Mouse (Mus musculus): ENCODE results near the gene Tnfrsf1a. TPM values are rescaled to one million over a fixed set of nuclear protein-coding genes. Genes with fewer than 3 reads are reported as not detected.

The Tnfrsf1a gene
- total RNA-seq, 4 experiments from 2014 or later, result 12.8 to 23.2 (median 16.7) TPM

DNA sequence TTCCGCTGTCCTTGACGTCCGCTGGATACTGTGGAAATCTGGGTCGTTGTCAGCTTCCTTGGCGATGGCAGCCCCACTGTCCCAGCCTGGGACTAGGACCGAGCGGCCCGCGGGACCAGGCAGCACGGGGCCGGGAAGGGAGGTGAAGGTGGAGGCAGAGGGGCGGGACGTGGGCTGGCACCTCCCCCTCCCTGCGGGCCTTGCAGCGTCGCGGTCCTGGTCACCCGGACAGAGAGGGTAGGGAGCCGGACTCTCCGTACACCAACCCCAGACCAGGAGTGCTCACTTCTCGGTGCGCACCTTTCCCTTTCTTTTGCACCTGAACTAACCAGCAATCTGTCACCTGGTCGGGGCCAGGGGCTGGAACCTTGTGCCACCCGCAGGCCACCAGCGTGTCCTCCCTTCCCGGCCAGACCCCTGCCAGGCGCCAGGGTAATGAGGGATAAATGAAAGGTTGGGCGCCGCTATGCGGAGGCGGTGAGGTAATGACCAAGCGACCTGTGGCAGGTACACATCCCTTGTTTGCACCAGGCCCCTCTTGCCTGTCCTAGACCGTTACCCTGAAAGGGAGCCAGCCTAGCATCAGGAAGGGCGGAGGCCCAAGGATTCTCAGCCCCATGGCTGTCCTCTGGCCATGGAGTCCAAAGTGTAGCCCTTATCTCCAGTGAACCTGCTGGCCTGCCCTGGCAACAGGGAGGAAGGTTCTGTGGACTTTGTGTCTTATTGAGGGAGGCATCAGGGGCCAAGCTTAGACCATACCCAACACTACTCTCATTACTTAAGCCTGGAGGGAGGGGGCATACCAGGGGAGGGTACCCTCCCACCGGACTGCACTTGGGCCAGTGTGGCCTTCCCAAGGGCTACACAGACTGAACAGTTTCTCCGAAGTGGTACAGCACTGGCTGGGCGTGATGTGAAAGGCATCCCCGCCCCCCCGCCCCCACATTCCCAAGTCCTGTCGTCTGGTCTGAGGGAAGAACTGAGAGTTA, 31.5 kb downstream of the Tnfrsf1a start, which contains the start of gene Plekhg6:
TSS of gene Plekhg6 (minus strand) at position 422 of the 989 bp plus-strand sequence.
- no peak for DNase-seq (ENCODE audit: low spot score in 2 of 2)

DNA sequence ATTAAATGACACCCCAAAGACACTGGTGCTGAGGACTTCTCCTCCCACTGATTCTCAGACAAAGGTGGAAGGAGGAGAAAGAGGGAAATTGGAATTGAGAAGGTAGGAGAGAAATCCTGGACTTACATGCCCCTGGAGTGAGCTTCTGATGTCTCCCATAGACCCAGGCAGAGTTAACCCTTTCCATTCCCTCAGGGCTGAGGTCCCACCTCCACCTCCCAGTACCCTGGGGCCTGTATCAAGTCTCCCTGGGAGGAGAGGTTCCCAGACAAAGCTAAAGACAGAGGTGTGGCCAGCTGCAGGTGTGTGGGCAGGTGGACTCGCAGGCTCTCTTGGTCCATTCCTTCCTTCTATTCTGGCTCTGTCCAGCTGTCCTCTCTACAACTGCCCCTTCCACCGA, 32.9 kb downstream of the Tnfrsf1a start:
- no peak for DNase-seq (ENCODE audit: low spot score in 2 of 2)

DNA sequence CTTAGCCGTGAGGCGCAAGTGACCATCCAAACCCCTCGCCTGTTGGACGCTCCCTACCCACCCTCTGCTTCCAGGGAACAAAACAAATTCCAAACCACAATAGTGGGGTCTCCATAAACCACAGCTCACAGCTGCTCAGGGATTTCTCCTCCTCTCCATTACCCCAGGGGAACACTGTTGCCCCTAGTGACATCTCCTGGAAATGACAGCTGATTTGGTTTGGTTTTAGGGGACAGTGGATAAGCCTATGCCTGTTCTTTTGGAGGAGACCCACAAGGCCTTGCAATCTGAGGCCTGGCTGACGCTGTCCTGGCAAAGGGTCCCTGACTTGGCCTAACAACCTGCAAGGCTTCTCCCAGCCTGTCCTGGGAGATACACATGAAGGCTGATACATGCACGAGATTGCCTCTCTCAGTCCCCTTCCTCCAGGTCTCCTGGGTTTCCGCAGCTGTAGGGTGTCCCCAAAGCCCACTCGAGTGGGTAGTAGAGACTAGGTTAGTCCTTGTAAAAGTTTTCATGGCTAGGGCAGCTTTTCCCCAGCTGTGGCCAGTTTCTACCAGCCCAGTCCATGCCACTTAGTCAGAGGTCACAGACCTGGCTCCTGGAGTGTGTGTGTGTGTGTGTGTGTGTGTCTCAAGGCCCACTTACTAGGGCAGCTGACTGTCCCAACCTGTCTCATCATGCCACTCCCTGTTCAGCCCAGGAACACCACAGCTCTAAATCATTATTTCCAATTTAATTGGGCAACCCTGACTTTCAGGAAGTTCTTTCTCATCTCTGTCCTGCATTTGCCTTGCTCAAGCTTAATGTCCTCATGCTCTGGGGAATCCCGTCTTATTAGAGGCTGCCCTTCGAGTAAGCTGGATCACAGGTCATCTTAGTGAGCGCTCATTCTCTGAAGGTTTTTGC, 36.2 kb downstream of the Tnfrsf1a start:
- no peak for DNase-seq (ENCODE audit: low spot score in 2 of 2)

DNA sequence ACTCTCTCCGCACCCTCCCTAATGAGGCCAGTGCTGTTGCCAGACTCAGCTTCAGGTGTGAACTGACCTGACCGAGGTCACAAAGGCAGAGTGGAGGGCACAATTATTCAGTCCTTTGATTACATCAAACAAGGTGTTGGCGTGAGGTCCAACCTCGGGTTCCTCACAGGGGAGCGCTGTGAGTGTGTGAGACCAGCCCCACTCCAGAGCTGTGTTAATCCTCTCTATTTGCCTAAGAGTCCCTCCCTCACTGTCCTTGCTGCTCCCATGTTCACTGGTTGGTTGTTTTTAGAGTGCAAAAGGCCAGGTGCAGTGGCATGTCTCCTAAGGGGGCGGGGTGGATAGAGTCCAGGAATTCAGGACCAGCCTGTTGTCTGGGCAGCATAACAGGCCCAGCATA, 36.9 kb downstream of the Tnfrsf1a start:
- DNase-seq (ENCODE audit: low spot score in 2 of 2), result no peak

DNA sequence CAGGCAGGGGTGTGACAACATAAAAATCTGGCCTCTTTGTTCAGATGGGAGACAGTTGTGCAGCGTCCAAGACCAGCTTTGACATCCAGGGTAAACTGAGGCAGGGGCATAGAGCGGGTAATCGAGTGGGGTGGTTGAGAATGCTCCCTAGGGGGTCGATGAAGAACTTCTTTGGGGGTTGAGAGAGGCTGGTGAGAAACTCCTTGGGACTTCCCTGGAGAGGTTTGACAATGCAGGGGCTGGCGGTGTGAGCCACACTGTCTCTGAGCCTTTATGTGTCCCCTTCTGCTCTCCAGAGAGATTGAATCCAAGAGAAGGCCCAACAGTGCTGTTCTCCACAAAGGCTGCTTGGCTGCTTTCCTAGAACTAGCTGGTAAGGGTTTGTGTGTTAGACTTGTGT, 40.7 kb downstream of the Tnfrsf1a start:
- DNase-seq (ENCODE audit: low spot score in 2 of 2), result no peak

DNA sequence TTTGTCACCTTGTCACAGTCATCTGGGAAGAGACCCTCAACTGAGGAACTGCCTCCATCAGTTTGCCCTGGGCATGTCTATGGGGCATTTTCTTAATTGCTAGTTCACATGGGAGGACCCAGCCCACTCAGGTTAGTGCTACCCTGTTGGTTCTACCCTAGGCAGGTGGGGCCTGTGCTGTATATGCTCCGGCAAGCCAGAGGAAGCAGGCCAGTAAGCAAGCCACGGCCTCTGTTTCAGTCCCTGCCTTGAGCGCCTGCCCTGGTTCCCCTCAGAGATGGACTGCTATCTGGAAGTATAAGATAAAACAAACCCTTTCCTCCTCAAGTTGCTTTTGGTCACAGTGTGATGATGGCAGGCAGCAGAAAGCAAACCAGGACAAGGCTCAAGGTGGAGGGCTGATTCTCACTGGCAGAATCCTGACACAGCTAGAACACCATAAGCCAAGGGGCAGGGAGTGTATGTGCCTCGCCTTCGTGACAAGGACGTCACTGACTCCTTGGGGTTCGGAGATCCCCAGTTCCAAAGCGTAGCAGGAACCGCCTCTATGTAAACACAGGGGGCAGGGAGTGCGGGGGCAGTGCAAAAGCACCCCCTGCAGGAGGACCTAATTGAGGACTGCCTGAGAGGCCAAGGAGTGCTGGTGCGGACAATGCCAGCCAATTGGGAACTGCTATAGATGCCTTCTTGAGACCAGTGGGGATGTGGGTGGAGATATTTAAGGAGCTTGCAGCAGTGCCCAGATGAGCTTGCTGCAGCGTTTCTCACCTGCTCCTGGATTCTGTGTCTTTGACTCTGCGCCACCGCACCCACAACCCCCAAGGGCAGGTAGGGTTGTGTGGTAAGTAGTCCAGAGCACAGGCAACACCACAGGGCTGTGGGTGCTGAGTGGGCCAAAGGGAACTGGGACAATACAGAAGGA, 56.6 kb downstream of the Tnfrsf1a start:
- peak in 1 of 2 experiments; percentile 52 for DNase-seq (ENCODE audit: low spot score in 2 of 2)

DNA sequence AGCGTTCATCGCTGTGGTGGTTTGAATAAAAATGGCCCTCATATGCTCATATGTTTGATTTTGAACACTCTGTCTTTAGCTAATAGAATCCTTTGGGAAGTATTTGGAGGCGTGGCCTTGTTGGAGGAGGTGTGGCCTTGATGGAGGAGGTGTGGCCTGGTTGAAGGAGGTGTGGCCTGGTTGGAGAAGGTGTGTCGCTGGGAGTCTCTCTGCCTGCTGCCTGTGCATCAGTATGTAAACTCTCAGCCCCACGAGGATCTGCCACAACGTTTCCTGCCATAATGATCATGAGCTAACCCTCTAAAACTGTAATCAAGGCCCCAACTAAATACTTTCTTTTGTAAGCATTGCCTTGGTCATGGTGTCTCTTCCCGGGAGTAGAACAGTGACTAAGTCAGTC, 58.1 kb downstream of the Tnfrsf1a start:
- DNase-seq (ENCODE audit: low spot score in 2 of 2), result no peak

DNA sequence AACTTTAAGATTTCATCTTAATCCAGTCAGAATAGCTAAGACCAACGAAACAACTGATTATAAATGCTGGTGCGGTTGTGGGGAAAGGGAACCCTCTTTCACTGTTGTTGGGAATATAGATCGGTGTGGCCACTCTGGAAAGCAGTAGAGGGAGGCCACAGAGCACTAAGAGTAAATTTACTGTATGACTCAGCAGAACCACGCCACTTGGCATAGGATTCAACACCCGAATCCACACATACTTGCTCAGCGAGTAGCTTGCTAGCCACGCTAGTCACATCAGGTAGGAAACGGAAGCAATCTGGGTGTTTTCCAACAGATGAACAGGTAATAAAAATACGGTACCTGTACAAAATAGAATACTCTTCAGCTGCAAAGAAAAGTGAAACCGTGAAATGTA, 58.5 kb downstream of the Tnfrsf1a start:
- DNase-seq (ENCODE audit: low spot score in 2 of 2), result no peak

DNA sequence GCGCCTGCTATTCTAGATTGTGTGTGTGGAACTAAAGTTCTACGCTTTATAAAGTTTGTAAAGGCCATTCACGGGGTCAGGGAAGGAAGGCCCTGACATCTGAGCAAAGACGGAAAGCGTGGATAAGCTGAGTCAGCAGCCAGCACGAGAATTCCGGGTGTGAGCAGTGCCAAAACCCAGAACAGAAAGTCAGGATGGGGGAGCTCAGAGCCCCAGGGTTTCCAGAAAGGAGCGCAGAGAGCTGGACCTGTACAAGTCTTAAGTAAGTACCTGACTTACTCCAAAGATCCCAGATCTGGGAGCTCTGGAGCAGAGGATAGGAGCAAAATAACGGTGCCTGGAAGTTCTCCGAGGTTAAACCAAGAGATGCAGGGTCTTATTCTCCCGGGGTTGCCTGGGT, 61.4 kb downstream of the Tnfrsf1a start:
- DNase-seq (ENCODE audit: low spot score in 2 of 2), result no peak

DNA sequence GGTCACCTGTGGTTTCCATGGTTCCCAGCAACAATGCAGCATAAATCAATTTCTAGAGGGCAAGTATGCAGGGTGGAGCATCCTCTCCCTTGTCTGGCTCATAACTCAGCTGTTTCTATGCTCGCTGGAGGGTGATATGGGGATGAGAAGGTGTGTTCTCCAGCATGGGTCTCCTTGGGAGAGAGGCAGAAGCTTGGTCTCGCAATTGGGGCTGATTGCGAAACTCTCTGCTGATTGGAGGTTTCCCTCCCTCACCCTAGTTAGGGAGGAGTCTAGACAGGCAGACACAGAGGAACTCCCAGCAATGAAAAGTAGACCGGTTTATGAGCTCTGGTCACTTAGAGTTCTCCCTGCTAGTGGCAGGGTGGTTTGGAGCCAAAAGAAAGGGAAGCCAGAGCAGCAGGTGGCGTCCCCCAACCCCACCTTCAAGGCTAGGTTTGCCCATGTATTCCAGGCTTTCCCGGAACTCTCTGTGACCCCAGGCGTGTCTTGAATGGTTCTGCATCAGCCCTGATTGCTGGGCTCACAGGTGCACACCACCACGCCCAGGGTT, 61.9 kb downstream of the Tnfrsf1a start:
- DNase-seq (ENCODE audit: low spot score in 2 of 2), result no peak

DNA sequence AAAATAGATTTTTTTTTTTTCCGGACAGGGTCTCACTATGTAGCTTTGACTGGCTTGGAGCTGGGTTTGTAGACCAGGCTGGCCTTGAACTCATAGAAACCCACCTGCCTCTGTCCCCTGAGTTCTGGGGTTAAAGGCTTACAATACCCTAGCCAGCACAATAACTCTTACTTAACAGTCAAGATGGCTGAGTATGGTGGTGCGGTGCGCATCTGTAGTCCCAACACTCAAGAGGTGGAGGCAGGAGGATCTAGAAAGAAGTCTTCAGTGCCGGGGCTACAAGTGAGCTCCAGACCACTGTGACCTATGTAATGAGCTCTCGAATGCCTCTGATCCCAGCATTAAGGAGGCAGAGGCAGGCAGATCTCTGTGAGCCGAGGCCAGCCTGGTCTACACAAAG, 62.5 kb downstream of the Tnfrsf1a start:
- DNase-seq (ENCODE audit: low spot score in 2 of 2), result no peak

Other genes starting within 250 kb of the Tnfrsf1a start
- 10 to 100 TPM; 25.4 to 28.2 (median 27.2) TPM for gene Nop2, start 217.5 kb upstream of the Tnfrsf1a start, total RNA-seq (2022)
- gene Iffo1, start 204.1 kb upstream of the Tnfrsf1a start, total RNA-seq (2022), result 10 to 100 TPM; 62.0 to 68.5 (median 66.4) TPM
- 1,000 to 10,000 TPM; 2,585 to 3,221 (median 2,921) TPM for gene Gapdh, start 182.9 kb upstream of the Tnfrsf1a start, total RNA-seq (2022)
- 10 to 100 TPM; 25.9 to 32.9 (median 30.5) TPM for gene Ncapd2, start 157.7 kb upstream of the Tnfrsf1a start, total RNA-seq (2022)
- 10 to 100 TPM; 74.9 to 79.0 (median 77.2) TPM for gene Mrpl51, start 157.6 kb upstream of the Tnfrsf1a start, total RNA-seq (2022)
- gene Vamp1, start 133.8 kb upstream of the Tnfrsf1a start, total RNA-seq (2022), result 100 to 1,000 TPM; 127 to 156 (median 131) TPM
- gene Tapbpl, start 117.5 kb upstream of the Tnfrsf1a start, total RNA-seq (2022), result 1 to 10 TPM; 4.3 to 7.0 (median 6.4) TPM
- gene Cd27, start 112.4 kb upstream of the Tnfrsf1a start, total RNA-seq (2022), result under 1 TPM in 1 of 4 experiments, not detected in 3; 0.32 TPM
- not detected for gene Tuba3a, start 63.3 kb upstream of the Tnfrsf1a start, total RNA-seq (2022)
- gene Ltbr, start 35.5 kb upstream of the Tnfrsf1a start, total RNA-seq (2022), result 10 to 100 TPM in 2 of 4 experiments, 1 to 10 TPM in 2; 7.7 to 11.9 (median 10.3) TPM
- gene Scnn1a, start 28.7 kb upstream of the Tnfrsf1a start, total RNA-seq (2022), result 1 to 10 TPM; 2.6 to 3.7 (median 3.1) TPM
- under 1 TPM; 0.28 to 0.71 (median 0.40) TPM for gene Plekhg6, start 31.4 kb downstream of the Tnfrsf1a start, total RNA-seq (2022)
- 100 to 1,000 TPM in 2 of 4 experiments, 10 to 100 TPM in 2; 53.2 to 129 (median 82.7) TPM for gene Cd9, start 145.4 kb downstream of the Tnfrsf1a start, total RNA-seq (2022)
- gene Vwf, start 197.4 kb downstream of the Tnfrsf1a start, total RNA-seq (2022), result 10 to 100 TPM; 16.7 to 22.3 (median 18.8) TPM

Data from left cerebral cortex, adult 8-10 months (tissue).